Mouse (Mus musculus) heart, embryonic 14.5 days (tissue): ENCODE data around the gene Hnf1b. TPM values are rescaled to one million over a fixed set of nuclear protein-coding genes. Genes with fewer than 3 reads are reported as not detected.

Experiments used
- ATAC-seq: fragments of 200-750 bp; cut with Nextera tagmentation; 2 replicates; pipeline ENCODE4 v1.8.0; 2017; ENCODE audit warnings: low read depth, moderate TSS enrichment; ENCODE audit not compliant: insufficient number of reproducible peaks, insufficient read depth, low FRiP score
- H3K27ac ChIP-seq, 2 experiments: fragments of 200-500 bp in 1 of 2; fragments of 300-500 bp in 1 of 2; sonication (generic) in 1 of 2; replicated peaks in 1 of 2; 2 replicates each; pipeline ENCODE4 v1.5.1; 2012 to 2014; ENCODE audit warnings: low read depth in 2 of 2, low read length in 2 of 2, control low read depth in 1 of 2, mild to moderate bottlenecking in 1 of 2, mixed read lengths in 1 of 2; ENCODE audit not compliant: control insufficient read depth in 1 of 2, insufficient read depth in 1 of 2
- H3K27me3 ChIP-seq: fragments of 300-500 bp; sonication (generic); 2 replicates; pipeline ENCODE4 v1.6.1; 2014; ENCODE audit warnings: mild to moderate bottlenecking, low read length, control low read depth; ENCODE audit not compliant: control insufficient read depth, insufficient read depth
- H3K36me3 ChIP-seq: fragments of 300-500 bp; sonication (generic); 2 replicates; pipeline ENCODE4 v1.6.1; 2014; ENCODE audit warnings: mild to moderate bottlenecking, control low read depth, low read length, mixed read lengths; ENCODE audit not compliant: control insufficient read depth, insufficient read depth
- H3K4me1 ChIP-seq, 2 experiments: fragments of 200-500 bp in 1 of 2; fragments of 300-500 bp in 1 of 2; sonication (generic) in 1 of 2; 2 replicates each; pipeline ENCODE4 v1.6.1; 2012 to 2014; ENCODE audit warnings: low read length in 2 of 2, control low read depth in 1 of 2, mixed read lengths in 1 of 2; ENCODE audit not compliant: control insufficient read depth in 2 of 2, insufficient read depth in 2 of 2
- H3K4me2 ChIP-seq: fragments of 300-500 bp; sonication (generic); 2 replicates; pipeline ENCODE4 v1.6.1; 2014; ENCODE audit warnings: mild to moderate bottlenecking, low read length
- H3K4me3 ChIP-seq, 2 experiments: fragments of 200-500 bp in 1 of 2; fragments of 300-500 bp in 1 of 2; sonication (generic) in 1 of 2; 2 replicates each; pipeline ENCODE4 v1.5.1; 2012 to 2014; ENCODE audit warnings: low read length in 2 of 2, mild to moderate bottlenecking in 2 of 2, control low read depth in 1 of 2, low read depth in 1 of 2, moderate library complexity in 1 of 2; ENCODE audit not compliant: control insufficient read depth in 1 of 2, insufficient read depth in 1 of 2
- H3K9ac ChIP-seq: fragments of 300-500 bp; sonication (generic); 2 replicates; pipeline ENCODE4 v1.6.1; 2014; ENCODE audit warnings: mild to moderate bottlenecking, low read length
- H3K9me3 ChIP-seq: fragments of 300-500 bp; sonication (generic); 2 replicates; pipeline ENCODE4 v1.6.1; 2016; ENCODE audit warnings: low read length, control low read depth; ENCODE audit not compliant: control insufficient read depth
- WGBS: fragments of 180-500 bp; shearing (Covaris S2); extraction: QIAGEN DNeasy Blood & Tissue Kit; methylation state at CpG from one replicate; pipeline ENCODE4 v1.1.7; 2014; 5-methylcytosine and 5-hydroxymethylcytosine counted together
- polyA plus RNA-seq: library from polyadenylated mRNA; unstranded; fragments of >200 nt; fragmentation: Nextera tagmentation; extraction: Ambion mirVana; gene quantifications from 2 replicates; pipeline ENCODE4 v1.2.1, GENCODE M21; 2014

The Hnf1b gene
- polyA plus RNA-seq, 1 experiment from 2014 or later: 0.11 TPM

- no peak overlapping the region for H3K9ac ChIP-seq
- 76% methylated on average over 14 of the region's 14 CpGs for WGBS
- H3K27ac ChIP-seq: no peak overlapping the region
- no peak for ATAC-seq
- no peaks in the 10 kb centered on the region for H3K9me3 ChIP-seq
- H3K4me1 ChIP-seq: no peaks in the 10 kb centered on the region
- no peak overlapping the region for H3K4me2 ChIP-seq
- H3K4me3 ChIP-seq: no peak overlapping the region
- H3K27me3 ChIP-seq: no peaks in the 10 kb centered on the region
- no peaks in the 10 kb centered on the region for H3K36me3 ChIP-seq
Observed at GRCm38 (mm10) chr11:83833959-83834496, 15.8 kb upstream of the Hnf1b start.

DNA sequence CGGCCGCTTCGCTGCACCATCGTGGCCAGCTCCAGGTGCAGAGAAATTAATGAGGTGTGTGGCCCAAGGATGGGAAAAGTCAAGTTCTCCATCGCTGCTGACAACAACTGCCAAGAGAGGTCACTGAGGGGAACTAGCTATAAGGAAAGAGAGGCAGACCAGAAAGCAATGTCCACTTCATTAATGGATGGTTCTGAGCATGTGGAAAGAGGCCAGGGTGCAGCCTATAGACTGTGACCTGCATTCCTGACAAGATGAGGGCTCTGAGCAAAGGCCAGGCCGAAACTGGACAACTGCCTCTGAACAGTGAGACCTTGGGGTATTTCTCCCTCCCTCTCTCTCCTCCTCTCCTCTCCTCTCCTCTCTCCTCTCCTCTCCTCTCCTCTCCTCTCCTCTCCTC, 10.4 kb upstream of the Hnf1b start:
- H3K36me3 ChIP-seq: no peaks in the 10 kb centered on the region
- H3K4me3 ChIP-seq: no peak overlapping the region
- no peaks in the 10 kb centered on the region for H3K4me1 ChIP-seq
- 84% methylated on average over 6 of the region's 6 CpGs for WGBS
- no peak overlapping the region for H3K4me2 ChIP-seq
- no peak overlapping the region for H3K27ac ChIP-seq
- H3K9me3 ChIP-seq: no peaks in the 10 kb centered on the region
- H3K9ac ChIP-seq: no peak overlapping the region
- H3K27me3 ChIP-seq: peaks cover 4% of the 10 kb centered on the region; the same call in 1 of the 2 replicates
- ATAC-seq: no peak

DNA sequence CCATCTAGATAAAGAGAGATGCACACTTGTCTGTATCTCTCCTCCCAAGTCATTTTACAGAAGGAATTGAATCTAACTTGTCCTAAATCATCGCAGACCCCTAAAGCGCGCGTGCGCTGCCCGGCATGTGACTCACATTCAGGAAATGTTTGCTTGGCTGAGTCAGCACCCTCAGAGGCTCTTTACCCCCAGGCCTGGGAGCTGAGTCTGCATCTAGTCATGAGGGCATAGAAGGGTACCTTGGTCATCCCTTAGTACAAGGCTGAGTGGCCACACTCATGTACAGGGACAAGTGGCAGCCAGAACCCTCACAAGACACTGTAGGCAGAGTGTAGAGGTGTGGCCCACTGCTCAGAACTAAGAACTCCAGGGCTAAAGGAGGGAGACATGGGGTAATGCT, 6.3 kb upstream of the Hnf1b start:
- Histone ChIP-seq H3K36me3 (no peaks in the 10 kb centered on the region), H3K9me3 (no peaks in the 10 kb centered on the region), H3K27ac (no peak overlapping the region), H3K4me2 (no peak overlapping the region), H3K27me3 (peaks cover 26% of the 10 kb centered on the region), H3K4me3 (no peak overlapping the region), H3K4me1 (no peaks in the 10 kb centered on the region), H3K9ac (no peak overlapping the region)
- ATAC-seq: no peak
- WGBS: 82% methylated on average over 6 of the region's 6 CpGs

DNA sequence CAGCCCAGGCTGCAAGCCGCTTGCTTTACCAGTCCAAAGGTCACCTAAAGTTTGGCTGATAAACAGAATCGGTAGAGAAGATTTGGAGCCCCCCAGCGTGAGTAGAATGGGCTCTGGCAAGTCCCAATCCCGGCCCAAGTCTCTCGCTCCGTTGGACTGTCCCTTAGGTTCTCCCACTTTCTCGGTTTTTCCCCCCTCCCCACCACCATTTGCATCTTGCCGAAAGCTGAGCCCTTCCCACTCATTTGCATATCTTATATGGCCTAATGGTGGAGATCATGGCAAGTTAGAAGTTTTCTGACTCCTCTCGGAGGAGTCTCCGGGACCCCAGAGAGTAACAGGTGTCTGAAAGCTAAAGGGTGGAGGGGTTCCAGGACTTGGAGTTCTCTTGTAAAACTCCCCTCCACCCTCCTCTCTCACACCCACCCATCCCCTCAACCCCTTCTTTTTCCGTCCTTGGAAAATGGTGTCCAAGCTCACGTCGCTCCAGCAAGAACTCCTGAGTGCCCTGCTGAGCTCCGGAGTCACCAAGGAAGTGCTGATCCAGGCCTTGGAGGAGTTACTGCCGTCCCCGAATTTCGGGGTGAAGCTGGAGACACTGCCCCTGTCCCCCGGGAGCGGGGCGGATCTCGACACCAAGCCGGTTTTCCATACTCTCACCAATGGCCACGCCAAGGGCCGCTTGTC, 866 bp downstream of the Hnf1b start:
- WGBS: 2% methylated on average over 24 of the region's 24 CpGs
- H3K27me3 ChIP-seq: peaks cover 79% of the 10 kb centered on the region
- H3K4me1 ChIP-seq: peaks cover 6 to 28% of the 10 kb centered on the region in 2 experiments; a peak in 3 of 4 replicates
- no peaks in the 10 kb centered on the region for H3K36me3 ChIP-seq
- H3K4me2 ChIP-seq: peak overlapping the region; percentile 53
- no peak for ATAC-seq
- peak overlapping the region in 1 of 2 experiments; percentile 30; a peak in 2 of 4 replicates for H3K4me3 ChIP-seq
- no peak overlapping the region for H3K27ac ChIP-seq
- no peaks in the 10 kb centered on the region for H3K9me3 ChIP-seq
- H3K9ac ChIP-seq: no peak overlapping the region

GRCm38 (mm10) chr11:83851273-83852015, 1.6 kb downstream of the Hnf1b start:
- WGBS: 1% methylated on average over 36 of the region's 36 CpGs
- H3K27ac ChIP-seq: no peak overlapping the region
- peak overlapping the region in 1 of 2 experiments; percentile 30; a peak in 2 of 4 replicates for H3K4me3 ChIP-seq
- peak overlapping the region; percentile 53 for H3K4me2 ChIP-seq
- H3K36me3 ChIP-seq: no peaks in the 10 kb centered on the region
- H3K4me1 ChIP-seq: peaks cover 6 to 28% of the 10 kb centered on the region in 2 experiments; a peak in 3 of 4 replicates
- no peaks in the 10 kb centered on the region for H3K9me3 ChIP-seq
- H3K27me3 ChIP-seq: peaks cover 82% of the 10 kb centered on the region
- H3K9ac ChIP-seq: no peak overlapping the region
- ATAC-seq: peak; percentile 49; the same call in 1 of the 2 replicates

DNA sequence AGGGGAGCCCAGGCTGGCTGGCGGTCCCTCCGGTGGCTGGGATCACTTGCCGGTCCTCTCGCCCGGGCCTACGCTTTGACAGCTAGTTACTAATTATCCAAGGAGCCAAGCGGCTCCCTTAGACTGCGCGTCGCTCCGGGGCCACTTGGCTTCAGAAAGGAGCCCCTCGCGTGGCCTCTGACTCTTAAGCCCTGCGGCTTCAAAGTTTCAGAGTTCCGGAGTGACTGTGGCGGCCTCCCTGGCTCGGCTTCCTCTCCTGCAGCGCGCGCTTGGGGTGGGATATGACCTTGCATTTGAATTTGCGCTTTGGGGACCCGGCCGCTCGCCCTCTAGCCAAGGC, 2.1 kb downstream of the Hnf1b start:
- no peaks in the 10 kb centered on the region for H3K9me3 ChIP-seq
- no peak for ATAC-seq
- H3K27ac ChIP-seq: no peak overlapping the region
- H3K4me3 ChIP-seq: 0 out of 4 replicates have a peak overlapping the region, but pooled peaks of 1 of the 2 experiments have one; percentile 30
- WGBS: 2% methylated on average over 24 of the region's 24 CpGs
- no peaks in the 10 kb centered on the region for H3K36me3 ChIP-seq
- peaks cover 6 to 28% of the 10 kb centered on the region in 2 experiments; a peak in 3 of 4 replicates for H3K4me1 ChIP-seq
- H3K4me2 ChIP-seq: peak overlapping the region; percentile 24; the same call in 1 of the 2 replicates
- H3K9ac ChIP-seq: no peak overlapping the region
- H3K27me3 ChIP-seq: peaks cover 84% of the 10 kb centered on the region

DNA sequence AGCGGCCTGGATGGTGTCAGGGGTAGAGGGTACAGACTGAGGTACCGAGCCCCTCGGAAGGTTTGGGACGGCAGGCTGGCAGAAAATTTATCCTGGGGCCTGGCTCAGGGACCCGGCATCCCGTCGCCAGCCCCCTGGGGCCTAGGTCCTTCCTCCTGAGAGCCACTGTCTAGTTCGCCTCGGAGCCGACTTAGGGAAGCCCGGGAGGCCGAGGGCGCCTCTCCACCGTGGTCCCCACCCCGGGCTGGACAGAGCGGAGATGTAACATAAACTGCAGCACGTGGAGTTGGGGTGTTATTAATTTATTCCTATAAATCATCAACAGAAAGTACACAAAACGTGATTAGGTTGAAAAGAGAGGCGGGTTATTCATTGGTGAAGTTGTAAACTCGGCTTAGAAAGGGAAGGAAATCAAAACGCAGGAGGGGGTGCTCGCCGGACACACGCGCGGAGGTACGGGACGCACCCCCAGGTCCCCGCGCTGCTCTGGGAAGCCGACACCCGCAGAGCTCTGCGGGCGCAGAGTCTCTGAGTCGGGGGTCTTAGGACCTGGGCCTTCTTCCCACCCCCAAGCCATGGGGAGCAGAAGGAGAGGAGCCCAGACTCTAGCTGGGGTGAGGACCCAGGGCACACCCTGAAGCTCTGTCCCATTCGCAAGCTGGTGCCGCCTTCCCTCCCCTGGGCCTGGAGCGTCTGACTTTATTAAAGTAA, 2.8 kb downstream of the Hnf1b start:
- Histone ChIP-seq H3K9me3 (no peaks in the 10 kb centered on the region), H3K36me3 (no peaks in the 10 kb centered on the region), H3K4me1 (peaks cover 6 to 28% of the 10 kb centered on the region in 2 experiments; a peak in 3 of 4 replicates), H3K9ac (no peak overlapping the region), H3K27ac (no peak overlapping the region), H3K4me3 (no peak overlapping the region; a peak in 1 of 4 replicates), H3K4me2 (peak overlapping the region; percentile 43), H3K27me3 (peaks cover 83% of the 10 kb centered on the region)
- WGBS: 1% methylated on average over 38 of the region's 38 CpGs
- no peak for ATAC-seq
